20 mouse cellular contexts compared by ENCODE assay signal in the genomic region with DNA sequence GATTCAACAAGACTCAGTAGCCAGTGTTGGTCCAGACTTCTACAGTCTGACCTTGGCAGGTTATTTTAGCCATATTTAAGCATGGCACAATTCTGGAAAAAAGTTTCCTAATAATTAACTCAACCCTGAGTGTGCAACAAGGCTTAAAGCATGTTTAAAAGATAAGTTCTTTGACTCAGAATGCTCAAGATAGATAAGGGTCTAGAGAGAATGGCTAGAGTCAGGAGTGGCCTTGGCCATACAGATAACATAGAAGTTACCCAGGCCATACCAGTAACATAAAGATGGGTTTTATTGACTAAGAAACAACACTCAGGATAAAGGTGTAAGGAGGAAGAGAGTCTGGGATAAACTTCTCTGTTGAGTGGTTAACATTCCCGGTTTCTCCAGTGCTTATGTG. TPM values are rescaled to one million over a fixed set of nuclear protein-coding genes. Genes with fewer than 3 reads are reported as not detected.
DNase-seq lines count a peak whose midpoint lies in the region; ATAC-seq and TF ChIP-seq lines count a peak whose summit lies in the region.
"Had no signal": no experiment of that assay in that cellular context is flagged by ENCODE, and none has a peak within 500 bp of the region (broad histone marks: within the 10 kb centered on the region; RNA-seq: fewer than 3 reads in every experiment).

No protein-coding gene starts in this region.

- ATAC-seq in intestine, postnatal 0 days = 0 out of 2 replicates have a peak, but pooled peaks have one; percentile 31
- ATAC-seq in megakaryocyte progenitor cell, adult 5-6 weeks (replicated peaks; ENCODE audit: poor library complexity) = peak; percentile 87
- ATAC-seq: inflammation-experienced regulatory T-cells, adult 6 months had no signal

- peak overlapping the region; percentile 42; the same call in 1 of the 2 replicates for H3K27ac ChIP-seq in heart, embryonic 10.5 days
- no peak overlapping the region for H3K27ac ChIP-seq in intestine, postnatal 0 days (ENCODE audit: low read depth, low read length)
- H3K27ac ChIP-seq: forebrain, embryonic 12.5 days; hindbrain, embryonic 12.5 days; limb, embryonic 10.5 days had no signal

- H3K36me3 ChIP-seq in heart, embryonic 10.5 days = no peaks in the 10 kb centered on the region
- H3K36me3 ChIP-seq in intestine, postnatal 0 days (ENCODE audit: control insufficient read depth, insufficient read depth) = no peaks in the 10 kb centered on the region
- H3K36me3 ChIP-seq: forebrain, embryonic 12.5 days; hindbrain, embryonic 12.5 days; limb, embryonic 10.5 days had no signal

- WGBS in heart, embryonic 10.5 days = 83% methylated on average over 1 of the region's 1 CpGs
- WGBS in intestine, postnatal 0 days = 34% methylated on average over 1 of the region's 1 CpGs

- peaks cover 2% of the 10 kb centered on the region; the same call in 1 of the 2 replicates for H3K4me1 ChIP-seq in heart, embryonic 10.5 days
- no peaks in the 10 kb centered on the region for H3K4me1 ChIP-seq in intestine, postnatal 0 days (replicated peaks; ENCODE audit: control insufficient read depth, insufficient read depth, low read length)
- H3K4me1 ChIP-seq: forebrain, embryonic 12.5 days; hindbrain, embryonic 12.5 days; limb, embryonic 10.5 days had no signal

- DNase-seq in heart, embryonic 10.5 days (ENCODE audit: low spot score) = no peak
- DNase-seq in heart, adult 11 months = no peak
- peak; percentile 20 for DNase-seq in MEL-GATA-1-ER (ENCODE audit: extremely low read depth, low read depth)
- DNase-seq in cerebellum, postnatal 14 days = no peak
- DNase-seq in frontal cortex, postnatal 10 days (ENCODE audit: low spot score in 2 of 2) = no peak
- no peak for DNase-seq in kidney, postnatal 14 days
- DNase-seq: adrenal gland, postnatal 25 days; cerebellum, adult 18-20 months; heart, postnatal 14 days; lung, adult 18-20 months; right cerebral cortex, postnatal 25 days; thymus, postnatal 14 days had no signal

- H3K4me3 ChIP-seq in heart, embryonic 10.5 days = no peak overlapping the region
- H3K4me3 ChIP-seq in intestine, postnatal 0 days (ENCODE audit: low read depth, low read length) = no peak overlapping the region
- H3K4me3 ChIP-seq: forebrain, embryonic 12.5 days; hindbrain, embryonic 12.5 days; limb, embryonic 10.5 days had no signal

- no peaks in the 10 kb centered on the region for H3K27me3 ChIP-seq in heart, embryonic 10.5 days (ENCODE audit: insufficient read depth, poor library complexity, severe bottlenecking)
- no peaks in the 10 kb centered on the region for H3K27me3 ChIP-seq in intestine, postnatal 0 days (replicated peaks; ENCODE audit: control insufficient read depth, insufficient read depth, low read length)
- H3K27me3 ChIP-seq: forebrain, embryonic 12.5 days; hindbrain, embryonic 12.5 days had no signal

- H3K9ac ChIP-seq in intestine, postnatal 0 days (ENCODE audit: low read depth, low read length) = no peak overlapping the region
- H3K9ac ChIP-seq: forebrain, embryonic 12.5 days; hindbrain, embryonic 12.5 days had no signal

- no peaks in the 10 kb centered on the region for H3K9me3 ChIP-seq in heart, embryonic 10.5 days
- no peaks in the 10 kb centered on the region for H3K9me3 ChIP-seq in intestine, postnatal 0 days (ENCODE audit: control insufficient read depth)
- H3K9me3 ChIP-seq: forebrain, embryonic 12.5 days; hindbrain, embryonic 12.5 days; limb, embryonic 10.5 days had no signal

- TF ChIP-seq CTCF in intestine, postnatal 0 days (IDR thresholded peaks at IDR 0.05; ENCODE audit: low read depth) = no peak

- no peak overlapping the region for H3K4me2 ChIP-seq in intestine, postnatal 0 days (replicated peaks; ENCODE audit: low read depth)
- H3K4me2 ChIP-seq: forebrain, embryonic 12.5 days; hindbrain, embryonic 12.5 days had no signal

RNA-seq across cellular contexts. Expression of a gene that starts 23.7 kb away (rescaled TPM):
- 153 and 160 TPM in 2 replicates for polyA plus RNA-seq in heart, embryonic 10.5 days (2016; fragmentation: Nextera tagmentation; extraction: Ambion mirVana)
- 164 and 175 TPM in 2 replicates for polyA plus RNA-seq in intestine, postnatal 0 days (2015; fragmentation: Nextera tagmentation; extraction: Ambion mirVana)
- total RNA-seq in megakaryocyte progenitor cell, adult 5-6 weeks (2015) = 225 and 238 TPM in 2 replicates
- total RNA-seq in megakaryocyte progenitor cell, adult 5-6 weeks (2017) = 1,016 and 1,033 TPM in 2 replicates

RNA-seq across cellular contexts. Expression of a gene that starts 24.3 kb away (rescaled TPM):
- 2.4 and 4.6 TPM in 2 replicates for polyA plus RNA-seq in heart, embryonic 10.5 days (2016; fragmentation: Nextera tagmentation; extraction: Ambion mirVana)
- polyA plus RNA-seq in intestine, postnatal 0 days (2015; fragmentation: Nextera tagmentation; extraction: Ambion mirVana) = 6.8 and 7.2 TPM in 2 replicates
- total RNA-seq in megakaryocyte progenitor cell, adult 5-6 weeks (2015) = 0.34 TPM in 1 of 2 replicates, not detected in the other
- 0.34 and 0.42 TPM in 2 replicates for total RNA-seq in megakaryocyte progenitor cell, adult 5-6 weeks (2017)

RNA-seq across cellular contexts. Expression of a gene that starts 27.2 kb away (rescaled TPM):
- polyA plus RNA-seq in heart, embryonic 10.5 days (2016; fragmentation: Nextera tagmentation; extraction: Ambion mirVana) = 0.15 and 0.18 TPM in 2 replicates
- polyA plus RNA-seq in intestine, postnatal 0 days (2015; fragmentation: Nextera tagmentation; extraction: Ambion mirVana) = 0.04 TPM in 1 of 2 replicates, not detected in the other
- total RNA-seq in megakaryocyte progenitor cell, adult 5-6 weeks (2015) = 0.05 TPM in 1 of 2 replicates, not detected in the other
- 0.25 TPM in 1 of 2 replicates, not detected in the other for total RNA-seq in megakaryocyte progenitor cell, adult 5-6 weeks (2017)
- total RNA-seq: adrenal gland, postnatal 25 days; gastrocnemius, adult 8-10 months; heart, adult 8-10 months; heart, postnatal 14 days had no signal
- polyA plus RNA-seq: hindbrain, embryonic 12.5 days; limb, embryonic 10.5 days had no signal
